Mouse (Mus musculus): ENCODE results near the gene Fhit. TPM values are rescaled to one million over a fixed set of nuclear protein-coding genes. Genes with fewer than 3 reads are reported as not detected.

The Fhit gene
- polyA plus RNA-seq, 3 experiments from 2014 or later = 2.0 to 7.7 (median 6.6) TPM

GRCm38 (mm10) chr14:10126536-10126935 is 1035.3 kb downstream of the Fhit start:
- no peak for ATAC-seq

- no peak for ATAC-seq
Measured at GRCm38 (mm10) chr14:10122176-10122575, 1039.7 kb downstream of the Fhit start.

GRCm38 (mm10) chr14:10096236-10096635 is 1065.6 kb downstream of the Fhit start:
- no peak for ATAC-seq

- ATAC-seq = no peak
Measured at GRCm38 (mm10) chr14:10079062-10079461, 1082.8 kb downstream of the Fhit start.

GRCm38 (mm10) chr14:10049947-10050346 is 1111.9 kb downstream of the Fhit start:
- ATAC-seq = no peak

GRCm38 (mm10) chr14:10047123-10047783 is 1114.6 kb downstream of the Fhit start:
- no peak for ATAC-seq

- no peak for ATAC-seq
Measured at GRCm38 (mm10) chr14:10046336-10047122, 1115.3 kb downstream of the Fhit start.

- ATAC-seq = no peak
Measured at GRCm38 (mm10) chr14:10038021-10038420, 1123.8 kb downstream of the Fhit start.

GRCm38 (mm10) chr14:10036685-10037215 is 1125.1 kb downstream of the Fhit start:
- ATAC-seq = no peak

- no peak for ATAC-seq
Measured at GRCm38 (mm10) chr14:10035682-10036081, 1126.2 kb downstream of the Fhit start.

- no peak for ATAC-seq
Measured at GRCm38 (mm10) chr14:10035270-10035669, 1126.6 kb downstream of the Fhit start.

- no peak for ATAC-seq
Measured at GRCm38 (mm10) chr14:10023382-10023781, 1138.5 kb downstream of the Fhit start.

- no peak for ATAC-seq
Measured at GRCm38 (mm10) chr14:10022304-10022703, 1139.5 kb downstream of the Fhit start.

- no peak for ATAC-seq
Measured at GRCm38 (mm10) chr14:10020400-10021140, 1141.3 kb downstream of the Fhit start.

- ATAC-seq = no peak
Measured at GRCm38 (mm10) chr14:10013817-10014266, 1148.0 kb downstream of the Fhit start.

- no peak for ATAC-seq
Measured at GRCm38 (mm10) chr14:10013003-10013816, 1148.6 kb downstream of the Fhit start.

GRCm38 (mm10) chr14:10006278-10006677 is 1155.6 kb downstream of the Fhit start:
- no peak for ATAC-seq

GRCm38 (mm10) chr14:10003847-10004246 is 1158.0 kb downstream of the Fhit start:
- no peak for ATAC-seq

GRCm38 (mm10) chr14:9990677-9991076 is 1171.2 kb downstream of the Fhit start:
- no peak for ATAC-seq

- no peak for ATAC-seq
Measured at GRCm38 (mm10) chr14:9976934-9977510, 1184.8 kb downstream of the Fhit start.

GRCm38 (mm10) chr14:9974402-9974801 is 1187.4 kb downstream of the Fhit start:
- ATAC-seq = no peak

- no peak for ATAC-seq
Measured at GRCm38 (mm10) chr14:9963853-9964252, 1198.0 kb downstream of the Fhit start.

Data from inflammation-experienced regulatory T-cells, adult 6 months (primary cell).